Mouse (Mus musculus): ENCODE data around the gene E2f4. TPM values are rescaled to one million over a fixed set of nuclear protein-coding genes. Genes with fewer than 3 reads are reported as not detected.

E2f4 gene
- total and polyA plus RNA-seq, 3 experiments, result 97.9 to 313 (median 98.5) TPM

GRCm38 (mm10) chr8:105338992-105339391 lies 41.5 kb downstream of the E2f4 start (continued):
- TF ChIP-seq TBP (IDR thresholded peaks at IDR 0.05; ENCODE audit: low read depth, low read length) (peak; percentile 47; the same call in 1 of the 2 replicates), UBTF (IDR thresholded peaks at IDR 0.05; ENCODE audit: borderline replicate concordance, insufficient read depth, low read depth, low read length) (no peak), GABPA (IDR thresholded peaks at IDR 0.05; ENCODE audit: low read depth, low read length) (no peak), MYB (IDR thresholded peaks at IDR 0.05; ENCODE audit: low read depth, low read length) (peak; percentile 78), KAT2A (conservative IDR thresholded peaks at IDR 0.05; ENCODE audit: low read depth, low read length) (no peak), ZNF384 (IDR thresholded peaks at IDR 0.05; ENCODE audit: low read depth, low read length) (no peak), EP300 (IDR thresholded peaks at IDR 0.05; ENCODE audit: low read depth in 1 of 2, low read length in 2 of 2) (peak; percentile 83 to 85), GATA1 (IDR thresholded peaks at IDR 0.05; ENCODE audit: low read depth, low read length) (peak; percentile 83), E2F4 (IDR thresholded peaks at IDR 0.05; ENCODE audit: borderline replicate concordance, low read depth, low read length) (no peak), BHLHE40 (IDR thresholded peaks at IDR 0.05; ENCODE audit: borderline replicate concordance, low read depth, low read length) (peak; percentile 46; the same call in 1 of the 2 replicates), JUND (IDR thresholded peaks at IDR 0.05; ENCODE audit: low read depth, low read length) (no peak)

- H3K36me3 ChIP-seq (ENCODE audit: control insufficient read depth in 1 of 2, insufficient read depth in 2 of 2, low read length in 2 of 2), result peaks cover 0 to 46% of the 10 kb centered on the region in 2 experiments; a peak in 2 of 4 replicates
- H3K9me3 ChIP-seq (replicated peaks; ENCODE audit: insufficient read depth, low read length), result no peaks in the 10 kb centered on the region
- peak overlapping the region in 1 of 2 experiments; percentile 41; a peak in 2 of 4 replicates for H3K4me3 ChIP-seq (ENCODE audit: control insufficient read depth in 1 of 2, insufficient read depth in 1 of 2, low read depth in 2 of 2, low read length in 2 of 2)
- peak; percentile 88 for DNase-seq (ENCODE audit: low read depth, low spot score)
- H3K27me3 ChIP-seq (ENCODE audit: control insufficient read depth in 1 of 2, insufficient read depth in 2 of 2, low read length in 2 of 2), result no peaks in the 10 kb centered on the region
- H3K27ac ChIP-seq (ENCODE audit: control insufficient read depth, low read depth, low read length), result peak overlapping the region; percentile 84
- peaks cover 23 to 60% of the 10 kb centered on the region in 2 experiments for H3K4me1 ChIP-seq (ENCODE audit: control insufficient read depth in 1 of 2, insufficient read depth in 2 of 2, low read length in 2 of 2)
- no peaks in the 10 kb centered on the region for H3K79me2 ChIP-seq (ENCODE audit: control insufficient read depth, insufficient read depth, low read length, poor library complexity)
- H3K9ac ChIP-seq (ENCODE audit: control insufficient read depth, low read depth, low read length, poor library complexity, severe bottlenecking), result peak overlapping the region; percentile 51
- TF ChIP-seq USF1 (IDR thresholded peaks at IDR 0.05; ENCODE audit: low read depth, low read length) (no peak), ZMIZ1 (IDR thresholded peaks at IDR 0.05; ENCODE audit: low read depth, low read length) (0 out of 2 replicates have a peak, but pooled peaks have one; percentile 19), ETS1 (IDR thresholded peaks at IDR 0.05; ENCODE audit: low read depth, low read length) (peak; percentile 82), TAL1 (IDR thresholded peaks at IDR 0.05; ENCODE audit: low read length) (no peak), GABPA (IDR thresholded peaks at IDR 0.05; ENCODE audit: low read depth, low read length) (no peak), MEF2A (IDR thresholded peaks at IDR 0.05; ENCODE audit: extremely low read depth, insufficient replicate concordance, low read depth, low read length, poor library complexity, severe bottlenecking) (no peak), JUND (IDR thresholded peaks at IDR 0.05; ENCODE audit: low read depth, low read length) (no peak), TCF12 (IDR thresholded peaks at IDR 0.05; ENCODE audit: low read depth, low read length) (0 out of 2 replicates have a peak, but pooled peaks have one; percentile 39), UBTF (IDR thresholded peaks at IDR 0.05; ENCODE audit: borderline replicate concordance, insufficient read depth, low read depth, low read length) (no peak), SMC3 (IDR thresholded peaks at IDR 0.05; ENCODE audit: low read depth, low read length) (no peak), NRF1 (IDR thresholded peaks at IDR 0.05; ENCODE audit: insufficient read depth, low read depth, low read length, poor library complexity, severe bottlenecking) (no peak), BHLHE40 (IDR thresholded peaks at IDR 0.05; ENCODE audit: borderline replicate concordance, low read depth, low read length) (no peak), MAFK (IDR thresholded peaks at IDR 0.05; ENCODE audit: borderline replicate concordance, low read depth, low read length) (peak; percentile 70), MYB (IDR thresholded peaks at IDR 0.05; ENCODE audit: low read depth, low read length) (no peak), RAD21 (IDR thresholded peaks at IDR 0.05; ENCODE audit: low read depth, low read length) (no peak), SIN3A (IDR thresholded peaks at IDR 0.05; ENCODE audit: low read length) (peak; percentile 71), POLR2A (IDR thresholded peaks at IDR 0.05; ENCODE audit: control insufficient read depth in 1 of 2, insufficient read depth in 1 of 2, low read depth in 1 of 2, low read length in 2 of 2, poor library complexity in 1 of 2) (peak in 1 of 2 experiments; percentile 69; a peak in 2 of 4 replicates), CTCF (IDR thresholded peaks at IDR 0.05 in 2 of 3, conservative IDR thresholded peaks at IDR 0.05 in 1 of 3; ENCODE audit: control insufficient read depth in 1 of 3, insufficient read depth in 1 of 3, low read depth in 2 of 3, low read length in 3 of 3, poor library complexity in 1 of 3, severe bottlenecking in 1 of 3) (no peak), ZC3H11A (IDR thresholded peaks at IDR 0.05; ENCODE audit: low read depth, low read length) (no peak), MAZ (IDR thresholded peaks at IDR 0.05; ENCODE audit: low read depth, low read length) (no peak), MAX (IDR thresholded peaks at IDR 0.05; ENCODE audit: low read length) (no peak), ZNF384 (IDR thresholded peaks at IDR 0.05; ENCODE audit: low read depth, low read length) (peak; percentile 78), POLR2AphosphoS5 (IDR thresholded peaks at IDR 0.05; ENCODE audit: borderline replicate concordance, low read depth, low read length) (no peak), POLR2AphosphoS2 (IDR thresholded peaks at IDR 0.05; ENCODE audit: low read length) (no peak), USF2 (IDR thresholded peaks at IDR 0.05; ENCODE audit: borderline replicate concordance in 1 of 2, insufficient read depth in 1 of 2, low read depth in 1 of 2, low read length in 2 of 2) (no peak), MYC (IDR thresholded peaks at IDR 0.05; ENCODE audit: low read depth, low read length) (no peak), RCOR1 (IDR thresholded peaks at IDR 0.05; ENCODE audit: low read depth, low read length) (peak; percentile 63)
These were observed 42.6 kb downstream of the E2f4 start for GRCm38 (mm10) chr8:105339886-105340635.
